Mouse (Mus musculus) lung, postnatal 0 days (tissue): ENCODE measurements around the gene Tmem132a. TPM values are rescaled to one million over a fixed set of nuclear protein-coding genes. Genes with fewer than 3 reads are reported as not detected.

ENCODE experiments used
- ATAC-seq: fragments of 200-750 bp; cut with Nextera tagmentation; 2 replicates; pipeline ENCODE4 v1.8.0; 2017; ENCODE audit warnings: moderate library complexity
- DNase-seq: peaks from one replicate; pipeline ENCODE4 v3.0.0-alpha.2; 2016; ENCODE audit warnings: low spot score
- H3K27ac ChIP-seq: fragments of 300-500 bp; sonication (generic); 2 replicates; pipeline ENCODE4 v1.5.1; 2014; ENCODE audit warnings: antibody characterized with exemption, mild to moderate bottlenecking, low read length, mixed read lengths
- H3K27me3 ChIP-seq: fragments of 300-500 bp; sonication (generic); replicated peaks from 2 replicates; pipeline ENCODE4 v1.6.1; 2014; ENCODE audit warnings: low read length, mixed read lengths; ENCODE audit not compliant: insufficient read depth
- H3K36me3 ChIP-seq: fragments of 300-500 bp; sonication (generic); 2 replicates; pipeline ENCODE4 v1.6.1; 2014; ENCODE audit warnings: low read length, mixed read lengths; ENCODE audit not compliant: insufficient read depth
- H3K4me1 ChIP-seq: fragments of 300-500 bp; sonication (generic); 2 replicates; pipeline ENCODE4 v1.6.1; 2014; ENCODE audit warnings: antibody characterized with exemption, low read depth, low read length, mixed read lengths; ENCODE audit not compliant: insufficient read depth
- H3K4me2 ChIP-seq: fragments of 300-500 bp; sonication (generic); replicated peaks from 2 replicates; pipeline ENCODE4 v1.6.1; 2014; ENCODE audit warnings: low read depth, mild to moderate bottlenecking, low read length, moderate library complexity, mixed read lengths
- H3K4me3 ChIP-seq: fragments of 300-500 bp; sonication (generic); 2 replicates; pipeline ENCODE4 v1.5.1; 2014; ENCODE audit warnings: low read depth, low read length
- H3K9ac ChIP-seq: fragments of 300-500 bp; sonication (generic); replicated peaks from 2 replicates; pipeline ENCODE4 v1.6.1; 2014; ENCODE audit warnings: low read depth, mild to moderate bottlenecking
- H3K9me3 ChIP-seq: fragments of 300-500 bp; sonication (generic); 2 replicates; pipeline ENCODE4 v1.6.1; 2016; ENCODE audit warnings: low read length, mixed read lengths
- CTCF ChIP-seq: IDR thresholded peaks from 2 replicates; pipeline ENCODE4 v1.5.1; 2016; ENCODE audit warnings: antibody characterized with exemption, mild to moderate bottlenecking
- EP300 ChIP-seq: IDR thresholded peaks from 2 replicates; pipeline ENCODE4 v1.6.1; 2016; ENCODE audit warnings: antibody characterized with exemption, mild to moderate bottlenecking, control low read depth
- WGBS: fragments of 180-500 bp; shearing (Covaris S2); extraction: QIAGEN DNeasy Blood & Tissue Kit; methylation state at CpG from one replicate; pipeline ENCODE4 v1.1.7; 2014; 5-methylcytosine and 5-hydroxymethylcytosine counted together
- polyA plus RNA-seq: library from polyadenylated mRNA; unstranded; fragments of >200 nt; fragmentation: Nextera tagmentation; extraction: Ambion mirVana; gene quantifications from 2 replicates; pipeline ENCODE4 v1.2.1, GENCODE M21; 2015

The Tmem132a gene
- polyA plus RNA-seq, 1 experiment from 2014 or later: 15.1 TPM

- Histone ChIP-seq H3K9ac (no peak overlapping the region), H3K27me3 (no peaks in the 10 kb centered on the region), H3K27ac (peak overlapping the region; percentile 55), H3K4me1 (no peaks in the 10 kb centered on the region), H3K9me3 (no peaks in the 10 kb centered on the region), H3K36me3 (no peaks in the 10 kb centered on the region), H3K4me2 (peak overlapping the region; percentile 35), H3K4me3 (0 out of 2 replicates have a peak overlapping the region, but pooled peaks have one; percentile 3)
- peak; percentile 67 for ATAC-seq
- WGBS: 56% methylated on average over 16 of the region's 16 CpGs
- DNase-seq: peak; percentile 63
- TF ChIP-seq EP300: no peak
- no peak for TF ChIP-seq CTCF
Measured at GRCm38 (mm10) chr19:10841721-10842626, 27.8 kb downstream of the Tmem132a start.

- DNase-seq: no peak
- ATAC-seq: no peak
- no peaks in the 10 kb centered on the region for H3K4me1 ChIP-seq
- 73% methylated on average over 15 of the region's 15 CpGs for WGBS
- no peak within 1 kb of the TSS for H3K9ac ChIP-seq
- H3K4me3 ChIP-seq: no peak within 1 kb of the TSS
- no peaks in the 10 kb centered on the region for H3K27me3 ChIP-seq
- no peak within 1 kb of the TSS for H3K4me2 ChIP-seq
- no peaks in the 10 kb centered on the region for H3K9me3 ChIP-seq
- H3K36me3 ChIP-seq: no peaks in the 10 kb centered on the region
- H3K27ac ChIP-seq: no peak within 1 kb of the TSS
- TF ChIP-seq EP300: no peak
- no peak for TF ChIP-seq CTCF
Measured at GRCm38 (mm10) chr19:10839010-10839892, 30.5 kb downstream of the Tmem132a start, which contains the start of gene Slc15a3. TSS of gene Slc15a3 (plus strand) at chr19:10839727.

DNA sequence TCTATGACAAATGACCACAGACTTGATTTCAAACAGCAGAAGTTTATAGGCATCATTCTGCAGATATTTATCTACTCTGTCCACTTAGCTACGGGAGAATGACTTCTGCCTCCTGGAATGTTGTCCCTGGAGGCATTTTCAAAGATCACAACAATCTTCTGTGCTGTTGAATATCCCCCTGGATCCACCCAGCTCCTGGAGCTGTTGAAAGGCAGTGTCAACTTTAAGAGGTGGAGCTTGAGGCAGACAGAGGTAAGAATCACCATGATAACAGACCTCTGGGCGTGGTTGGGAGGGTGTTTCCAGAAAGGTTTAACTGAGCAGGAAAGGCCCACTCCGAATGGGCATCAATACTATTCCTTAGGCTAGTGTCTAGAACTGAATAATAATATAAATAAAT lies 34.1 kb downstream of the Tmem132a start:
- Histone ChIP-seq H3K4me3 (no peak overlapping the region), H3K27ac (no peak overlapping the region), H3K27me3 (no peaks in the 10 kb centered on the region), H3K9me3 (no peaks in the 10 kb centered on the region), H3K4me1 (no peaks in the 10 kb centered on the region), H3K4me2 (no peak overlapping the region), H3K36me3 (no peaks in the 10 kb centered on the region), H3K9ac (no peak overlapping the region)
- no peak for DNase-seq
- no peak for ATAC-seq
- 50% methylated on average over 3 of the region's 3 CpGs for WGBS
- TF ChIP-seq EP300 (no peak), CTCF (no peak)

- peak; percentile 35 for DNase-seq
- Histone ChIP-seq H3K4me2 (no peak overlapping the region), H3K27ac (no peak overlapping the region), H3K9ac (no peak overlapping the region), H3K9me3 (no peaks in the 10 kb centered on the region), H3K4me1 (no peaks in the 10 kb centered on the region), H3K4me3 (no peak overlapping the region), H3K36me3 (no peaks in the 10 kb centered on the region), H3K27me3 (no peaks in the 10 kb centered on the region)
- no peak for ATAC-seq
- TF ChIP-seq EP300 (no peak), CTCF (no peak)
- 75% methylated on average over 3 of the region's 3 CpGs for WGBS
Measured at GRCm38 (mm10) chr19:10833611-10834010, 36.1 kb downstream of the Tmem132a start.

GRCm38 (mm10) chr19:10832030-10832429 lies 37.7 kb downstream of the Tmem132a start:
- no peak for TF ChIP-seq CTCF
- no peak for TF ChIP-seq EP300
- no peak overlapping the region for H3K9ac ChIP-seq
- H3K4me1 ChIP-seq: no peaks in the 10 kb centered on the region
- no peak overlapping the region for H3K4me3 ChIP-seq
- ATAC-seq: 0 out of 2 replicates have a peak, but pooled peaks have one; percentile 37
- H3K27ac ChIP-seq: no peak overlapping the region
- H3K4me2 ChIP-seq: no peak overlapping the region
- no peaks in the 10 kb centered on the region for H3K27me3 ChIP-seq
- 68% methylated on average over 3 of the region's 3 CpGs for WGBS
- peak; percentile 36 for DNase-seq
- no peaks in the 10 kb centered on the region for H3K9me3 ChIP-seq
- no peaks in the 10 kb centered on the region for H3K36me3 ChIP-seq

DNA sequence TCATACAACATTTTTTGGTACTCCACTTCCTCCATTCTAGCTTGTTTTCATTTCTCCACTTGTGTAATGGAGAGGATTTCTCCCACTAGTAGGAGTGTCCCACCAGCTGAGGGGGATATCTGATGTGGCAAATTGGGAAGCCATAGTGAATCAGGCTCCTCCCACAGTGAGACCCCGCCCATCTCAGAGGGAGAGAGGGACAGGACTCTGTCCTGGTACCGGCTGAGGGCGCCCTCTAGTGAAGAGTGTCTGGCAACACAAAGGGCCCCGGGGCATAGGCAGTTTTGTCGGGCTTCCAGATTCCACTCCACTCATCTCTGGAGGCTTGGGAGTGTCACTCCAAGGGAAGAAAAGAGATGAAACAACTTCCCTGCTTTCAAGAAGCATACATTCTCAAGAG lies 38.3 kb downstream of the Tmem132a start:
- Histone ChIP-seq H3K27ac (no peak overlapping the region), H3K9ac (no peak overlapping the region), H3K27me3 (no peaks in the 10 kb centered on the region), H3K36me3 (no peaks in the 10 kb centered on the region), H3K9me3 (no peaks in the 10 kb centered on the region), H3K4me2 (no peak overlapping the region), H3K4me3 (no peak overlapping the region), H3K4me1 (no peaks in the 10 kb centered on the region)
- 9% methylated on average over 5 of the region's 5 CpGs for WGBS
- no peak for TF ChIP-seq EP300
- TF ChIP-seq CTCF: peak; percentile 76
- ATAC-seq: peak; percentile 80
- DNase-seq: peak; percentile 82
